Mouse (Mus musculus) megakaryocyte, embryonic 14.5 days (primary cell): ENCODE results near the gene Shmt2.

Experiments used
- FLI1 ChIP-seq: IDR thresholded peaks from 2 replicates; pipeline ENCODE4 v1.6.1; 2012; ENCODE audit warnings: low read length, inconsistent platforms, mixed read lengths
- GATA1 ChIP-seq: IDR thresholded peaks from 3 replicates; pipeline ENCODE4 v1.6.1; 2012; ENCODE audit warnings: mixed read lengths, low read length, inconsistent platforms, borderline replicate concordance

- TF ChIP-seq GATA1 (no peak), FLI1 (no peak)
Measured at GRCm38 (mm10) chr10:127570937-127571641, 48.8 kb upstream of the Shmt2 start.
